Mouse (Mus musculus) spleen, adult 2 months (tissue): ENCODE data around the gene Rpl6.

Experiments
- CTCF ChIP-seq: fragments of 200-500 bp; IDR thresholded peaks from 2 replicates; pipeline ENCODE4 v1.5.1; 2011; ENCODE audit warnings: mild to moderate bottlenecking, inconsistent platforms; ENCODE audit not compliant: insufficient read depth, insufficient read length, insufficient replicate concordance; ENCODE audit errors: extremely low read depth
- POLR2A ChIP-seq: fragments of 200-500 bp; IDR thresholded peaks from 2 replicates; pipeline ENCODE4 v1.6.1; 2011; ENCODE audit warnings: low read depth, low read length, inconsistent platforms

- no peak for TF ChIP-seq POLR2A
- no peak for TF ChIP-seq CTCF
Observed at GRCm38 (mm10) chr5:121206984-121207383, 2.7 kb downstream of the Rpl6 start.
